Mouse (Mus musculus): ENCODE measurements around the gene Trpv4.

The Trpv4 gene

GRCm38 (mm10) chr5:114669014-114669413, 10.8 kb upstream of the Trpv4 start:
- no peak for DNase-seq (ENCODE audit: low read depth, low spot score)

- DNase-seq (ENCODE audit: low read depth, low spot score), result peak; percentile 99
These were observed 9.1 kb upstream of the Trpv4 start for GRCm38 (mm10) chr5:114667228-114667856.

- no peak for DNase-seq (ENCODE audit: low read depth, low spot score)
These were observed 8.4 kb upstream of the Trpv4 start for GRCm38 (mm10) chr5:114666659-114667058.

GRCm38 (mm10) chr5:114664750-114665149, 6.5 kb upstream of the Trpv4 start:
- no peak for DNase-seq (ENCODE audit: low read depth, low spot score)

- DNase-seq (ENCODE audit: low read depth, low spot score), result no peak
These were observed 5.9 kb upstream of the Trpv4 start for GRCm38 (mm10) chr5:114664139-114664538.

- peak; percentile 57 for DNase-seq (ENCODE audit: low read depth, low spot score)
These were observed 2.8 kb upstream of the Trpv4 start for GRCm38 (mm10) chr5:114661029-114661428.

GRCm38 (mm10) chr5:114657426-114657825, 795 bp downstream of the Trpv4 start:
- no peak for DNase-seq (ENCODE audit: low read depth, low spot score)

GRCm38 (mm10) chr5:114656305-114656704, 1.9 kb downstream of the Trpv4 start:
- DNase-seq (ENCODE audit: low read depth, low spot score), result no peak

- no peak for DNase-seq (ENCODE audit: low read depth, low spot score)
These were observed 2.5 kb downstream of the Trpv4 start for GRCm38 (mm10) chr5:114655721-114656120.

GRCm38 (mm10) chr5:114653656-114654437, 4.4 kb downstream of the Trpv4 start:
- no peak for DNase-seq (ENCODE audit: low read depth, low spot score)

GRCm38 (mm10) chr5:114651449-114651848, 6.8 kb downstream of the Trpv4 start:
- no peak for DNase-seq (ENCODE audit: low read depth, low spot score)

- no peak for DNase-seq (ENCODE audit: low read depth, low spot score)
These were observed 7.2 kb downstream of the Trpv4 start for GRCm38 (mm10) chr5:114651002-114651401.

- DNase-seq (ENCODE audit: low read depth, low spot score), result no peak
These were observed 9.4 kb downstream of the Trpv4 start for GRCm38 (mm10) chr5:114648728-114649311.

GRCm38 (mm10) chr5:114647211-114647974, 10.8 kb downstream of the Trpv4 start:
- no peak for DNase-seq (ENCODE audit: low read depth, low spot score)

GRCm38 (mm10) chr5:114645916-114646315, 12.3 kb downstream of the Trpv4 start:
- DNase-seq (ENCODE audit: low read depth, low spot score), result no peak

- no peak for DNase-seq (ENCODE audit: low read depth, low spot score)
These were observed 13.3 kb downstream of the Trpv4 start for GRCm38 (mm10) chr5:114644918-114645317.

GRCm38 (mm10) chr5:114640809-114641208, 17.4 kb downstream of the Trpv4 start:
- DNase-seq (ENCODE audit: low read depth, low spot score), result no peak

- no peak for DNase-seq (ENCODE audit: low read depth, low spot score)
These were observed 18.6 kb downstream of the Trpv4 start for GRCm38 (mm10) chr5:114639645-114639957.

- peak; percentile 85 for DNase-seq (ENCODE audit: low read depth, low spot score)
These were observed 19.2 kb downstream of the Trpv4 start for GRCm38 (mm10) chr5:114638769-114639644.

- no peak for DNase-seq (ENCODE audit: low read depth, low spot score)
These were observed 22.1 kb downstream of the Trpv4 start for GRCm38 (mm10) chr5:114636091-114636490.

- DNase-seq (ENCODE audit: low read depth, low spot score), result peak; percentile 53
These were observed 26.9 kb downstream of the Trpv4 start for GRCm38 (mm10) chr5:114631336-114631735.
